Mouse (Mus musculus) A20 (cell line): ENCODE data around the gene Vangl1.

Experiments
- DNase-seq: peaks from one replicate; pipeline ENCODE4 v3.0.0-alpha.2; 2011; ENCODE audit warnings: low read depth, low spot score

Gene Vangl1

GRCm38 (mm10) chr3:102144401-102144800 lies 60.1 kb downstream of the Vangl1 start:
- DNase-seq, result no peak

- no peak for DNase-seq
Observed at GRCm38 (mm10) chr3:102143536-102143935, 61.0 kb downstream of the Vangl1 start.

GRCm38 (mm10) chr3:102142947-102143346 lies 61.5 kb downstream of the Vangl1 start:
- no peak for DNase-seq

GRCm38 (mm10) chr3:102141893-102142292 lies 62.6 kb downstream of the Vangl1 start:
- no peak for DNase-seq

- DNase-seq, result no peak
Observed at GRCm38 (mm10) chr3:102141451-102141850, 63.0 kb downstream of the Vangl1 start.

GRCm38 (mm10) chr3:102140606-102141005 lies 63.9 kb downstream of the Vangl1 start:
- no peak for DNase-seq

- DNase-seq, result no peak
Observed at GRCm38 (mm10) chr3:102138899-102139298, 65.6 kb downstream of the Vangl1 start.

- DNase-seq, result no peak
Observed at GRCm38 (mm10) chr3:102137158-102137557, 67.3 kb downstream of the Vangl1 start.

GRCm38 (mm10) chr3:102135389-102136113 lies 68.9 kb downstream of the Vangl1 start:
- DNase-seq, result no peak

- no peak for DNase-seq
Observed at GRCm38 (mm10) chr3:102131627-102132324, 72.7 kb downstream of the Vangl1 start.

GRCm38 (mm10) chr3:102130478-102130877 lies 74.0 kb downstream of the Vangl1 start:
- peak; percentile 6 for DNase-seq

- no peak for DNase-seq
Observed at GRCm38 (mm10) chr3:102128242-102128641, 76.3 kb downstream of the Vangl1 start.

GRCm38 (mm10) chr3:102127114-102127513 lies 77.4 kb downstream of the Vangl1 start:
- DNase-seq, result no peak

- no peak for DNase-seq
Observed at GRCm38 (mm10) chr3:102125546-102125945, 78.9 kb downstream of the Vangl1 start.

GRCm38 (mm10) chr3:102123654-102124053 lies 80.8 kb downstream of the Vangl1 start:
- no peak for DNase-seq

- DNase-seq, result no peak
Observed at GRCm38 (mm10) chr3:102122046-102122445, 82.4 kb downstream of the Vangl1 start.

GRCm38 (mm10) chr3:102120947-102121346 lies 83.5 kb downstream of the Vangl1 start:
- no peak for DNase-seq

GRCm38 (mm10) chr3:102111979-102112599 lies 92.4 kb downstream of the Vangl1 start:
- no peak for DNase-seq

- no peak for DNase-seq
Observed at GRCm38 (mm10) chr3:102108201-102108600, 96.3 kb downstream of the Vangl1 start.

- no peak for DNase-seq
Observed at GRCm38 (mm10) chr3:102103811-102104565, 100.5 kb downstream of the Vangl1 start.
